Mouse (Mus musculus) CH12.LX (cell line): ENCODE data around the gene Ccno. TPM values are rescaled to one million over a fixed set of nuclear protein-coding genes. Genes with fewer than 3 reads are reported as not detected.

ENCODE experiments used
- polyA plus RNA-seq: library from polyadenylated mRNA; unstranded; fragments of >175 nt; gene quantifications from 2 replicates; pipeline ENCODE4 v1.2.1, GENCODE M21; 2012; ENCODE audit warnings: low read depth; ENCODE audit not compliant: insufficient read length
- total RNA-seq, 2 experiments: library from RNA; depleted of rRNA; stranded (reverse); fragments of 300-350 nt in 1 of 2; fragments of >200 nt in 1 of 2; gene quantifications; 2 replicates each; pipeline ENCODE4 v1.2.3; 2012 to 2014

Gene Ccno
- total and polyA plus RNA-seq, 3 experiments = 0.16 to 0.54 (median 0.21) TPM

Other genes with a start within 250 kb of the Ccno start
- gene Plpp1, start 187.0 kb upstream of the Ccno start, total RNA-seq (2012; rRNA removed) = 50.1 and 50.2 TPM in 2 replicates
- gene Plpp1, start 187.0 kb upstream of the Ccno start, total RNA-seq (2014; rRNA removed) = 85.3 and 90.9 TPM in 2 replicates
- 67.6 and 68.6 TPM in 2 replicates for gene Plpp1, start 187.0 kb upstream of the Ccno start, polyA plus RNA-seq
- 55.0 and 65.8 TPM in 2 replicates for gene Mtrex, start 60.4 kb upstream of the Ccno start, total RNA-seq (2012; rRNA removed)
- 62.0 and 63.9 TPM in 2 replicates for gene Mtrex, start 60.4 kb upstream of the Ccno start, total RNA-seq (2014; rRNA removed)
- gene Mtrex, start 60.4 kb upstream of the Ccno start, polyA plus RNA-seq = 87.6 and 90.4 TPM in 2 replicates
- gene Dhx29, start 60.3 kb upstream of the Ccno start, total RNA-seq (2012; rRNA removed) = 13.0 and 19.9 TPM in 2 replicates
- gene Dhx29, start 60.3 kb upstream of the Ccno start, total RNA-seq (2014; rRNA removed) = 20.1 and 21.1 TPM in 2 replicates
- 25.1 and 25.8 TPM in 2 replicates for gene Dhx29, start 60.3 kb upstream of the Ccno start, polyA plus RNA-seq
- not detected in 2 replicates for gene Mcidas, start 6.0 kb downstream of the Ccno start, total RNA-seq (2012; rRNA removed)
- not detected in 2 replicates for gene Mcidas, start 6.0 kb downstream of the Ccno start, total RNA-seq (2014; rRNA removed)
- not detected in 2 replicates for gene Mcidas, start 6.0 kb downstream of the Ccno start, polyA plus RNA-seq
- gene Cdc20b, start 47.3 kb downstream of the Ccno start, total RNA-seq (2012; rRNA removed) = not detected in 2 replicates
- gene Cdc20b, start 47.3 kb downstream of the Ccno start, total RNA-seq (2014; rRNA removed) = not detected in 2 replicates
- gene Cdc20b, start 47.3 kb downstream of the Ccno start, polyA plus RNA-seq = not detected in 2 replicates
- gene Gpx8, start 58.6 kb downstream of the Ccno start, total RNA-seq (2012; rRNA removed) = not detected in 2 replicates
- gene Gpx8, start 58.6 kb downstream of the Ccno start, total RNA-seq (2014; rRNA removed) = not detected in 2 replicates
- not detected in 2 replicates for gene Gpx8, start 58.6 kb downstream of the Ccno start, polyA plus RNA-seq
- gene Gzma, start 113.2 kb downstream of the Ccno start, total RNA-seq (2012; rRNA removed) = not detected in 2 replicates
- not detected in 2 replicates for gene Gzma, start 113.2 kb downstream of the Ccno start, total RNA-seq (2014; rRNA removed)
- not detected in 2 replicates for gene Gzma, start 113.2 kb downstream of the Ccno start, polyA plus RNA-seq
- gene Esm1, start 221.9 kb downstream of the Ccno start, total RNA-seq (2012; rRNA removed) = 0.13 TPM in 1 of 2 replicates, not detected in the other
- not detected in 2 replicates for gene Esm1, start 221.9 kb downstream of the Ccno start, total RNA-seq (2014; rRNA removed)
- gene Esm1, start 221.9 kb downstream of the Ccno start, polyA plus RNA-seq = not detected in 2 replicates
- gene Gzmk, start 238.1 kb downstream of the Ccno start, total RNA-seq (2012; rRNA removed) = not detected in 2 replicates
- not detected in 2 replicates for gene Gzmk, start 238.1 kb downstream of the Ccno start, total RNA-seq (2014; rRNA removed)
- not detected in 2 replicates for gene Gzmk, start 238.1 kb downstream of the Ccno start, polyA plus RNA-seq